Mouse (Mus musculus) intestine, postnatal 0 days (tissue): ENCODE results near the gene Ikzf3. TPM values are rescaled to one million over a fixed set of nuclear protein-coding genes. Genes with fewer than 3 reads are reported as not detected.

Experiments
- ATAC-seq: fragments of 200-750 bp; cut with Nextera tagmentation; 2 replicates; pipeline ENCODE4 v1.8.0; 2017; ENCODE audit warnings: mild to moderate bottlenecking, moderate TSS enrichment, moderate library complexity
- H3K27ac ChIP-seq: fragments of 300-500 bp; sonication (generic); 2 replicates; pipeline ENCODE4 v1.5.1; 2014; ENCODE audit warnings: mild to moderate bottlenecking, low read depth, low read length, moderate library complexity
- H3K27me3 ChIP-seq: fragments of 300-500 bp; sonication (generic); replicated peaks from 2 replicates; pipeline ENCODE4 v1.6.1; 2014; ENCODE audit warnings: low read length, mixed read lengths; ENCODE audit not compliant: control insufficient read depth, insufficient read depth
- H3K36me3 ChIP-seq: fragments of 300-500 bp; sonication (generic); 2 replicates; pipeline ENCODE4 v1.6.1; 2014; ENCODE audit warnings: mild to moderate bottlenecking, moderate library complexity; ENCODE audit not compliant: control insufficient read depth, insufficient read depth
- H3K4me1 ChIP-seq: fragments of 300-500 bp; sonication (generic); replicated peaks from 2 replicates; pipeline ENCODE4 v1.6.1; 2014; ENCODE audit warnings: antibody characterized with exemption, low read length, mixed read lengths; ENCODE audit not compliant: control insufficient read depth, insufficient read depth
- H3K4me2 ChIP-seq: fragments of 300-500 bp; sonication (generic); replicated peaks from 2 replicates; pipeline ENCODE4 v1.6.1; 2014; ENCODE audit warnings: low read depth, mild to moderate bottlenecking, moderate library complexity
- H3K4me3 ChIP-seq: fragments of 300-500 bp; sonication (generic); 2 replicates; pipeline ENCODE4 v1.5.1; 2014; ENCODE audit warnings: low read depth, low read length
- H3K9ac ChIP-seq: fragments of 300-500 bp; sonication (generic); 2 replicates; pipeline ENCODE4 v1.6.1; 2014; ENCODE audit warnings: mild to moderate bottlenecking, low read depth, low read length
- H3K9me3 ChIP-seq: fragments of 300-500 bp; sonication (generic); 2 replicates; pipeline ENCODE4 v1.6.1; 2016; ENCODE audit warnings: mixed run types; ENCODE audit not compliant: control insufficient read depth
- CTCF ChIP-seq: sonication (generic); IDR thresholded peaks from 2 replicates; pipeline ENCODE4 v1.5.1; 2016; ENCODE audit warnings: low read depth, mild to moderate bottlenecking, control low read depth, antibody characterized with exemption, moderate library complexity
- WGBS: fragments of 180-500 bp; shearing (Covaris S2); extraction: QIAGEN DNeasy Blood & Tissue Kit; methylation state at CpG from one replicate; pipeline ENCODE4 v1.1.7; 2014; 5-methylcytosine and 5-hydroxymethylcytosine counted together
- polyA plus RNA-seq: library from polyadenylated mRNA; unstranded; fragments of >200 nt; fragmentation: Nextera tagmentation; extraction: Ambion mirVana; gene quantifications from 2 replicates; pipeline ENCODE4 v1.2.1, GENCODE M21; 2015

Ikzf3 gene
- polyA plus RNA-seq, 1 experiment from 2014 or later = 0.20 TPM

DNA sequence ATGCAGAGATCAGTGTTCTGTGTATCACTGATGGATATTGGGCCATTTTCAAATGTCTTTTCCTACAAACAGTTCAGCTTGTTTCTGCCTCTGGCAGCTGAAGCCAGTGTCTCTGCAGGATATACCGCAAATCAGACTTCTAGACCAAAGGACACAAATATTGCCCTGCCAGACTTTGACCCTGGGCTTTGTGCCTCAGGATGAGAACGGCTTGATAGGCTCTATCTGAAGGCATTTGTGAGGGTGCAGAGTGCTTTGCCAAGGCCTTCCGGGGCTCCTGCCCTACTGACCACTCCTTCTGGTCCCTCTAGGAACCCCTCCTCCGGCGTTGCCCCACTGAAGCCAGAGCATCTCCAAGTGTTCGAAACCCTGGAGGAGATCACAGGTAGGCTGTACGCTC lies 119.2 kb downstream of the Ikzf3 start:
- Histone ChIP-seq H3K9ac (no peak overlapping the region), H3K4me2 (peak overlapping the region; percentile 32; the same call in 1 of the 2 replicates), H3K27ac (peak overlapping the region; percentile 73), H3K4me3 (no peak overlapping the region), H3K9me3 (no peaks in the 10 kb centered on the region), H3K27me3 (no peaks in the 10 kb centered on the region), H3K4me1 (0 out of 2 replicates have a peak, but pooled peaks cover 5% of the 10 kb centered on the region), H3K36me3 (peaks cover 96% of the 10 kb centered on the region)
- ATAC-seq = peak; percentile 58
- TF ChIP-seq CTCF = no peak
- 49% methylated on average over 7 of the region's 7 CpGs for WGBS

DNA sequence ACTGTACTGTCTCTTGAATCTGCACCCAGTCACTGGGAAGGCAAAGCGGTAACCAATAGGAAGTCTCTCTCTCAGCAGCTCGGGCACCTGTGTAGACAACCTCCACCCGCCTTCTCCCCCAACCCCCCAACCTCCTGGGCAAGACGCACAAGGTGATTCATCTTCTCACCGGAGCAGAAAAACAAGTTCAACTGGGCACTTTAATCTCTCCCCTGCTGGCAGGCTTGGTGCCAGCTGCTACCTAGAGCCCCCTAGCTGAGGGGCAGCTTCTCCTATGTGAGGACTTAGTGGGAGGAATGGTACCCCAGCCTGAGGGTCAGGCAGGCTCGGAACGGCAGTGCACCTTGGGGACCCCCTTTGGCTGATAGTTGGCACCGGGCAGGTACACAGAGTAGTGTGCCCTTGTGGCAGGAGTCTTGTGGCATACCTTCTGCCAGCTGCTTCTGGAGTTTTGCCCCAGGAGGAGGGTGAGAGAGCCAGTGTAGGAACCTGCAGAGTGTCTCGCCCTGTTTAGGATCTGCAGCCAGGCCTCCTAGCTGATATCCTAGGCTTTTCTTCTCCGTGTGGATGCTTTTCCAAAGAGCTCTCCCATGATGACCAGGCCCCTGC lies 126.8 kb downstream of the Ikzf3 start:
- WGBS = 66% methylated on average over 10 of the region's 10 CpGs
- Histone ChIP-seq H3K27ac (no peak overlapping the region), H3K4me1 (peaks cover 10% of the 10 kb centered on the region; the same call in 1 of the 2 replicates), H3K4me2 (no peak overlapping the region), H3K36me3 (peaks cover 46% of the 10 kb centered on the region), H3K9ac (no peak overlapping the region), H3K9me3 (no peaks in the 10 kb centered on the region), H3K27me3 (no peaks in the 10 kb centered on the region), H3K4me3 (no peak overlapping the region)
- ATAC-seq = no peak
- 0 out of 2 replicates have a peak, but pooled peaks have one; percentile 20 for TF ChIP-seq CTCF

GRCm38 (mm10) chr11:98418273-98418672 lies 127.6 kb downstream of the Ikzf3 start:
- Histone ChIP-seq H3K4me3 (no peak overlapping the region), H3K4me1 (peaks cover 10% of the 10 kb centered on the region; the same call in 1 of the 2 replicates), H3K4me2 (no peak overlapping the region), H3K36me3 (peaks cover 39% of the 10 kb centered on the region), H3K27me3 (no peaks in the 10 kb centered on the region), H3K9me3 (no peaks in the 10 kb centered on the region), H3K9ac (no peak overlapping the region), H3K27ac (0 out of 2 replicates have a peak overlapping the region, but pooled peaks have one; percentile 2)
- WGBS = 57% methylated on average over 6 of the region's 6 CpGs
- no peak for TF ChIP-seq CTCF
- ATAC-seq = no peak

GRCm38 (mm10) chr11:98417074-98417473 lies 128.8 kb downstream of the Ikzf3 start:
- no peak for TF ChIP-seq CTCF
- Histone ChIP-seq H3K4me1 (peaks cover 10% of the 10 kb centered on the region; the same call in 1 of the 2 replicates), H3K4me3 (no peak overlapping the region), H3K4me2 (no peak overlapping the region), H3K36me3 (peaks cover 27% of the 10 kb centered on the region), H3K27me3 (no peaks in the 10 kb centered on the region), H3K9ac (no peak overlapping the region), H3K9me3 (no peaks in the 10 kb centered on the region), H3K27ac (no peak overlapping the region)
- WGBS = 59% methylated on average over 1 of the region's 1 CpGs
- ATAC-seq = no peak

Other genes with a start within 250 kb of the Ikzf3 start
- 0.07 TPM in 1 of 2 replicates, not detected in the other for gene Neurod2, start 216.4 kb downstream of the Ikzf3 start, polyA plus RNA-seq
- gene Ppp1r1b, start 197.6 kb downstream of the Ikzf3 start, polyA plus RNA-seq = 99.5 and 102 TPM in 2 replicates
- gene Stard3, start 187.7 kb downstream of the Ikzf3 start, polyA plus RNA-seq = 29.0 and 30.1 TPM in 2 replicates
- 0.44 and 0.69 TPM in 2 replicates for gene Tcap, start 162.2 kb downstream of the Ikzf3 start, polyA plus RNA-seq
- not detected in 2 replicates for gene Pnmt, start 159.6 kb downstream of the Ikzf3 start, polyA plus RNA-seq
- 14.7 and 15.1 TPM in 2 replicates for gene Pgap3, start 145.5 kb downstream of the Ikzf3 start, polyA plus RNA-seq
- gene Erbb2, start 133.6 kb downstream of the Ikzf3 start, polyA plus RNA-seq = 19.4 and 20.7 TPM in 2 replicates
- gene Mien1, start 107.0 kb downstream of the Ikzf3 start, polyA plus RNA-seq = 264 and 265 TPM in 2 replicates
- gene Grb7, start 99.6 kb downstream of the Ikzf3 start, polyA plus RNA-seq = 50.2 and 50.7 TPM in 2 replicates
- 3.2 and 4.0 TPM in 2 replicates for gene Zpbp2, start 5.1 kb upstream of the Ikzf3 start, polyA plus RNA-seq
- 139 and 150 TPM in 2 replicates for gene Ormdl3, start 41.3 kb upstream of the Ikzf3 start, polyA plus RNA-seq
- gene Lrrc3c, start 52.3 kb upstream of the Ikzf3 start, polyA plus RNA-seq = not detected in 2 replicates
- 0.56 and 0.58 TPM in 2 replicates for gene Gm12355, start 79.6 kb upstream of the Ikzf3 start, polyA plus RNA-seq
- not detected in 2 replicates for gene Gsdma3, start 80.3 kb upstream of the Ikzf3 start, polyA plus RNA-seq
- 0.14 and 0.16 TPM in 2 replicates for gene Gsdma2, start 100.7 kb upstream of the Ikzf3 start, polyA plus RNA-seq
- 0.38 and 0.42 TPM in 2 replicates for gene Gsdma, start 118.3 kb upstream of the Ikzf3 start, polyA plus RNA-seq
- 95.5 and 96.2 TPM in 2 replicates for gene Psmd3, start 136.5 kb upstream of the Ikzf3 start, polyA plus RNA-seq
- gene Csf3, start 155.2 kb upstream of the Ikzf3 start, polyA plus RNA-seq = 0.08 TPM in 1 of 2 replicates, not detected in the other
- gene Med24, start 183.4 kb upstream of the Ikzf3 start, polyA plus RNA-seq = 14.7 and 18.5 TPM in 2 replicates
- gene Thra, start 194.6 kb upstream of the Ikzf3 start, polyA plus RNA-seq = 32.4 and 39.1 TPM in 2 replicates
- 4.1 and 5.1 TPM in 2 replicates for gene Nr1d1, start 229.3 kb upstream of the Ikzf3 start, polyA plus RNA-seq
- 12.6 and 15.1 TPM in 2 replicates for gene Msl1, start 249.5 kb upstream of the Ikzf3 start, polyA plus RNA-seq